ENCODE assay signal across 8 mouse cellular contexts in genomic region chr8:4323917-4324316, GRCm38 (mm10). TPM values are rescaled to one million over a fixed set of nuclear protein-coding genes. Genes with fewer than 3 reads are reported as not detected.
DNase-seq lines count a peak whose midpoint lies in the region; ATAC-seq and TF ChIP-seq lines count a peak whose summit lies in the region.

No protein-coding gene starts in this region.

- H3K27me3 ChIP-seq in embryonic facial prominence, embryonic 12.5 days = no peaks in the 10 kb centered on the region
- H3K27me3 ChIP-seq in limb, embryonic 11.5 days (ENCODE audit: control insufficient read depth, insufficient read depth, low read length) = no peaks in the 10 kb centered on the region
- no peaks in the 10 kb centered on the region for H3K27me3 ChIP-seq in neural tube, embryonic 15.5 days (replicated peaks)

- no peak for ATAC-seq in embryonic facial prominence, embryonic 12.5 days (ENCODE audit: insufficient number of reproducible peaks, insufficient read depth, low FRiP score, low TSS enrichment)
- ATAC-seq in limb, embryonic 11.5 days (ENCODE audit: insufficient number of reproducible peaks, low FRiP score, low TSS enrichment, low read depth) = no peak
- no peak for ATAC-seq in neural tube, embryonic 15.5 days (ENCODE audit: low FRiP score)

- H3K4me1 ChIP-seq in lung, adult 2 months (ENCODE audit: control insufficient read depth, insufficient read depth, low read length) = peaks cover 11% of the 10 kb centered on the region
- peaks cover 28% of the 10 kb centered on the region for H3K4me1 ChIP-seq in embryonic facial prominence, embryonic 12.5 days
- peaks cover 3% of the 10 kb centered on the region; the same call in 1 of the 2 replicates for H3K4me1 ChIP-seq in limb, embryonic 11.5 days (ENCODE audit: control insufficient read depth, insufficient read depth, low read length)
- H3K4me1 ChIP-seq in neural tube, embryonic 15.5 days = peaks cover 57% of the 10 kb centered on the region

- WGBS in lung, adult 2 months = under 1% methylated on average over 6 of the region's 6 CpGs
- 2% methylated on average over 6 of the region's 6 CpGs for WGBS in embryonic facial prominence, embryonic 12.5 days
- WGBS in limb, embryonic 11.5 days = 9% methylated on average over 6 of the region's 6 CpGs
- 2% methylated on average over 6 of the region's 6 CpGs for WGBS in neural tube, embryonic 15.5 days

- TF ChIP-seq POLR2A in lung, adult 2 months (IDR thresholded peaks at IDR 0.05; ENCODE audit: borderline replicate concordance, extremely low read depth, low read depth, low read length) = no peak

- no peak for TF ChIP-seq CTCF in lung, adult 2 months (IDR thresholded peaks at IDR 0.05; ENCODE audit: insufficient read depth, low read length)

- H3K27ac ChIP-seq in embryonic facial prominence, embryonic 12.5 days = no peak overlapping the region
- no peak overlapping the region for H3K27ac ChIP-seq in limb, embryonic 11.5 days (replicated peaks; ENCODE audit: low read depth, low read length)
- H3K27ac ChIP-seq in neural tube, embryonic 15.5 days (replicated peaks) = no peak overlapping the region; the same call in 1 of the 2 replicates

- DNase-seq in lung, adult 2 months = no peak
- DNase-seq in lung, postnatal 36 days = no peak
- no peak for DNase-seq in limb, embryonic 11.5 days (ENCODE audit: low spot score)
- DNase-seq in adrenal gland, postnatal 25 days = no peak
- no peak for DNase-seq in frontal cortex, postnatal 14 days (ENCODE audit: low spot score in 2 of 2)
- DNase-seq in gastrocnemius, adult 18-20 months (ENCODE audit: low spot score) = no peak

- H3K9ac ChIP-seq in embryonic facial prominence, embryonic 12.5 days = peak overlapping the region; percentile 99
- H3K9ac ChIP-seq in limb, embryonic 11.5 days (ENCODE audit: low read length) = peak overlapping the region; percentile 99
- H3K9ac ChIP-seq in neural tube, embryonic 15.5 days (replicated peaks) = peak overlapping the region; percentile 82

- peak overlapping the region; percentile 66 for H3K4me3 ChIP-seq in lung, adult 2 months (replicated peaks; ENCODE audit: extremely low read depth, low read depth, low read length)
- peak overlapping the region; percentile 97 for H3K4me3 ChIP-seq in embryonic facial prominence, embryonic 12.5 days
- peak overlapping the region; percentile 98 for H3K4me3 ChIP-seq in limb, embryonic 11.5 days (ENCODE audit: low read depth, low read length)
- H3K4me3 ChIP-seq in neural tube, embryonic 15.5 days (replicated peaks) = peak overlapping the region; percentile 71

- peaks cover 37% of the 10 kb centered on the region for H3K36me3 ChIP-seq in embryonic facial prominence, embryonic 12.5 days
- peaks cover 19% of the 10 kb centered on the region for H3K36me3 ChIP-seq in limb, embryonic 11.5 days (ENCODE audit: control insufficient read depth, insufficient read depth, low read length)
- H3K36me3 ChIP-seq in neural tube, embryonic 15.5 days = peaks cover 30% of the 10 kb centered on the region

- peak overlapping the region; percentile 88 for H3K4me2 ChIP-seq in embryonic facial prominence, embryonic 12.5 days (replicated peaks)
- H3K4me2 ChIP-seq in limb, embryonic 11.5 days (ENCODE audit: low read depth, severe bottlenecking) = peak overlapping the region; percentile 73
- peak overlapping the region; percentile 92 for H3K4me2 ChIP-seq in neural tube, embryonic 15.5 days

- no peaks in the 10 kb centered on the region for H3K9me3 ChIP-seq in embryonic facial prominence, embryonic 12.5 days
- H3K9me3 ChIP-seq in limb, embryonic 11.5 days (ENCODE audit: control insufficient read depth, low read length) = no peaks in the 10 kb centered on the region
- H3K9me3 ChIP-seq in neural tube, embryonic 15.5 days (replicated peaks) = no peaks in the 10 kb centered on the region

RNA-seq across cellular contexts. Expression of gene Ccl25, which starts 1.1 kb away (rescaled TPM):
- polyA plus RNA-seq in lung, adult 2 months (2012; rRNA removed) = 1.6 and 3.6 TPM in 2 replicates
- polyA plus RNA-seq in embryonic facial prominence, embryonic 12.5 days (2016; fragmentation: Nextera tagmentation; extraction: Ambion mirVana) = 23.1 and 26.0 TPM in 2 replicates
- polyA plus RNA-seq in limb, embryonic 11.5 days (2014; fragmentation: Nextera tagmentation; extraction: Ambion mirVana) = 18.2 and 20.8 TPM in 2 replicates
- polyA plus RNA-seq in neural tube, embryonic 15.5 days (2015; fragmentation: Nextera tagmentation; extraction: Ambion mirVana) = 19.7 and 113 TPM in 2 replicates
- 18.8 and 20.2 TPM in 2 replicates for total RNA-seq in adrenal gland, postnatal 25 days (2021)
- total RNA-seq in gastrocnemius, adult 18-20 months (2021) = 1 to 10 TPM; 7.0 to 8.5 TPM

RNA-seq across cellular contexts. Expression of gene Elavl1, which starts 1.3 kb away (rescaled TPM):
- 21.1 and 23.9 TPM in 2 replicates for polyA plus RNA-seq in lung, adult 2 months (2012; rRNA removed)
- polyA plus RNA-seq in embryonic facial prominence, embryonic 12.5 days (2016; fragmentation: Nextera tagmentation; extraction: Ambion mirVana) = 316 and 334 TPM in 2 replicates
- polyA plus RNA-seq in limb, embryonic 11.5 days (2014; fragmentation: Nextera tagmentation; extraction: Ambion mirVana) = 402 and 403 TPM in 2 replicates
- 92.5 and 112 TPM in 2 replicates for polyA plus RNA-seq in neural tube, embryonic 15.5 days (2015; fragmentation: Nextera tagmentation; extraction: Ambion mirVana)
- total RNA-seq in adrenal gland, postnatal 25 days (2021) = 95.1 and 102 TPM in 2 replicates
- total RNA-seq in gastrocnemius, adult 18-20 months (2021) = 10 to 100 TPM; 39.2 to 42.3 TPM

RNA-seq across cellular contexts. Expression of gene Timm44, which starts 48.2 kb away (rescaled TPM):
- polyA plus RNA-seq in lung, adult 2 months (2012; rRNA removed) = 32.9 and 44.6 TPM in 2 replicates
- 64.1 and 64.3 TPM in 2 replicates for polyA plus RNA-seq in embryonic facial prominence, embryonic 12.5 days (2016; fragmentation: Nextera tagmentation; extraction: Ambion mirVana)
- polyA plus RNA-seq in limb, embryonic 11.5 days (2014; fragmentation: Nextera tagmentation; extraction: Ambion mirVana) = 78.0 and 80.0 TPM in 2 replicates
- polyA plus RNA-seq in neural tube, embryonic 15.5 days (2015; fragmentation: Nextera tagmentation; extraction: Ambion mirVana) = 44.2 and 48.5 TPM in 2 replicates
- 107 and 120 TPM in 2 replicates for total RNA-seq in adrenal gland, postnatal 25 days (2021)
- total RNA-seq in gastrocnemius, adult 18-20 months (2021) = 10 to 100 TPM; 58.0 to 58.2 TPM
